Mouse (Mus musculus) embryonic facial prominence, embryonic 15.5 days (tissue): ENCODE data around the gene Ccdc158. TPM values are rescaled to one million over a fixed set of nuclear protein-coding genes. Genes with fewer than 3 reads are reported as not detected.

Experiments
- ATAC-seq: fragments of 200-750 bp; cut with Nextera tagmentation; 2 replicates; pipeline ENCODE4 v1.8.0; 2017; ENCODE audit warnings: low read depth, moderate TSS enrichment; ENCODE audit not compliant: insufficient number of reproducible peaks, low FRiP score, low TSS enrichment
- H3K27ac ChIP-seq: fragments of 300-500 bp; sonication (generic); replicated peaks from 2 replicates; pipeline ENCODE4 v1.5.1; 2015; ENCODE audit warnings: mild to moderate bottlenecking, inconsistent platforms
- H3K27me3 ChIP-seq: fragments of 300-500 bp; sonication (generic); 2 replicates; pipeline ENCODE4 v1.6.1; 2015; ENCODE audit warnings: inconsistent platforms
- H3K36me3 ChIP-seq: fragments of 300-500 bp; sonication (generic); 2 replicates; pipeline ENCODE4 v1.6.1; 2015; ENCODE audit warnings: mild to moderate bottlenecking, inconsistent platforms
- H3K4me1 ChIP-seq: fragments of 300-500 bp; sonication (generic); 2 replicates; pipeline ENCODE4 v1.6.1; 2015; ENCODE audit warnings: inconsistent platforms
- H3K4me2 ChIP-seq: fragments of 300-500 bp; sonication (generic); replicated peaks from 2 replicates; pipeline ENCODE4 v1.6.1; 2015; ENCODE audit warnings: mild to moderate bottlenecking, inconsistent platforms
- H3K4me3 ChIP-seq: fragments of 300-500 bp; sonication (generic); replicated peaks from 2 replicates; pipeline ENCODE4 v1.5.1; 2015; ENCODE audit warnings: mild to moderate bottlenecking, inconsistent platforms
- H3K9ac ChIP-seq: fragments of 300-500 bp; sonication (generic); 2 replicates; pipeline ENCODE4 v1.6.1; 2015; ENCODE audit warnings: inconsistent platforms
- H3K9me3 ChIP-seq: fragments of 300-500 bp; sonication (generic); replicated peaks from 2 replicates; pipeline ENCODE4 v1.6.1; 2016; ENCODE audit warnings: inconsistent platforms
- whole genome bisulfite sequencing: fragments of 180-500 bp; shearing (Covaris S2); methylation state at CpG from one replicate; pipeline ENCODE4 v1.1.7; 2015; 5-methylcytosine and 5-hydroxymethylcytosine counted together
- polyA plus RNA-seq: library from polyadenylated mRNA; unstranded; fragments of >200 nt; fragmentation: Nextera tagmentation; extraction: Ambion mirVana; gene quantifications from 2 replicates; pipeline ENCODE4 v1.2.1, GENCODE M21; 2015

Ccdc158 gene
- polyA plus RNA-seq, 1 experiment from 2014 or later = 1.1 TPM

- Histone ChIP-seq H3K9me3 (no peaks in the 10 kb centered on the region), H3K4me3 (peak overlapping the region; percentile 46; the same call in 1 of the 2 replicates), H3K4me2 (peak overlapping the region; percentile 95), H3K4me1 (peaks cover 10% of the 10 kb centered on the region), H3K36me3 (no peaks in the 10 kb centered on the region), H3K27me3 (peaks cover 4% of the 10 kb centered on the region; the same call in 1 of the 2 replicates), H3K27ac (no peak overlapping the region), H3K9ac (no peak overlapping the region)
- 30% methylated on average over 9 of the region's 9 CpGs for WGBS
- no peak for ATAC-seq
Measured at GRCm38 (mm10) chr5:92683871-92684475, 8.9 kb upstream of the Ccdc158 start.

- ATAC-seq = no peak; the same call in 1 of the 2 replicates
- WGBS = under 1% methylated on average over 26 of the region's 26 CpGs
- peak within 1 kb of the TSS; percentile 46 for H3K4me3 ChIP-seq
- no peaks in the 10 kb centered on the region for H3K9me3 ChIP-seq
- peak within 1 kb of the TSS; percentile 95 for H3K4me2 ChIP-seq
- 0 out of 2 replicates have a peak within 1 kb of the TSS, but pooled peaks have one; percentile 8 for H3K27ac ChIP-seq
- H3K27me3 ChIP-seq = peaks cover 4% of the 10 kb centered on the region; the same call in 1 of the 2 replicates
- peak within 1 kb of the TSS; percentile 29 for H3K9ac ChIP-seq
- H3K36me3 ChIP-seq = no peaks in the 10 kb centered on the region
- peaks cover 10% of the 10 kb centered on the region for H3K4me1 ChIP-seq
Measured at GRCm38 (mm10) chr5:92683351-92683807, 8.3 kb upstream of the Ccdc158 start, which contains the start of gene Shroom3. Shroom3 (plus strand) TSS chr5:92683435.

GRCm38 (mm10) chr5:92682621-92683348 is 7.7 kb upstream of the Ccdc158 start:
- H3K27me3 ChIP-seq = peaks cover 4% of the 10 kb centered on the region; the same call in 1 of the 2 replicates
- H3K4me2 ChIP-seq = peak overlapping the region; percentile 95
- ATAC-seq = no peak
- H3K36me3 ChIP-seq = no peaks in the 10 kb centered on the region
- H3K9ac ChIP-seq = peak overlapping the region; percentile 29
- peaks cover 10% of the 10 kb centered on the region for H3K4me1 ChIP-seq
- H3K27ac ChIP-seq = 0 out of 2 replicates have a peak overlapping the region, but pooled peaks have one; percentile 8
- 1% methylated on average over 39 of the region's 39 CpGs for WGBS
- H3K9me3 ChIP-seq = no peaks in the 10 kb centered on the region
- peak overlapping the region; percentile 46 for H3K4me3 ChIP-seq

- no peak for ATAC-seq
- Histone ChIP-seq H3K4me3 (no peak overlapping the region), H3K9me3 (no peaks in the 10 kb centered on the region), H3K27ac (no peak overlapping the region), H3K4me1 (peaks cover 10% of the 10 kb centered on the region), H3K9ac (no peak overlapping the region), H3K27me3 (peaks cover 4% of the 10 kb centered on the region; the same call in 1 of the 2 replicates), H3K4me2 (no peak overlapping the region), H3K36me3 (no peaks in the 10 kb centered on the region)
- WGBS = 87% methylated on average over 10 of the region's 10 CpGs
Measured at GRCm38 (mm10) chr5:92681861-92682260, 6.8 kb upstream of the Ccdc158 start.

GRCm38 (mm10) chr5:92679441-92679840 is 4.4 kb upstream of the Ccdc158 start:
- Histone ChIP-seq H3K36me3 (no peaks in the 10 kb centered on the region), H3K4me2 (no peak overlapping the region), H3K9me3 (no peaks in the 10 kb centered on the region), H3K27ac (no peak overlapping the region), H3K27me3 (peaks cover 4% of the 10 kb centered on the region; the same call in 1 of the 2 replicates), H3K4me1 (peaks cover 23% of the 10 kb centered on the region), H3K4me3 (no peak overlapping the region), H3K9ac (no peak overlapping the region)
- ATAC-seq = no peak
- 22% methylated on average over 4 of the region's 4 CpGs for WGBS

GRCm38 (mm10) chr5:92675574-92675920 is 476 bp upstream of the Ccdc158 start:
- Histone ChIP-seq H3K9ac (no peak overlapping the region), H3K27me3 (no peaks in the 10 kb centered on the region), H3K4me2 (peak overlapping the region; percentile 88), H3K36me3 (no peaks in the 10 kb centered on the region), H3K4me3 (peak overlapping the region; percentile 47), H3K9me3 (no peaks in the 10 kb centered on the region), H3K27ac (no peak overlapping the region), H3K4me1 (peaks cover 12% of the 10 kb centered on the region; the same call in 1 of the 2 replicates)
- peak; percentile 66; the same call in 1 of the 2 replicates for ATAC-seq
- under 1% methylated on average over 9 of the region's 9 CpGs for WGBS

- Histone ChIP-seq H3K27ac (no peak overlapping the region), H3K4me2 (no peak overlapping the region), H3K27me3 (no peaks in the 10 kb centered on the region), H3K4me3 (no peak overlapping the region), H3K36me3 (no peaks in the 10 kb centered on the region), H3K4me1 (no peaks in the 10 kb centered on the region), H3K9ac (no peak overlapping the region), H3K9me3 (no peaks in the 10 kb centered on the region)
- 58% methylated on average over 5 of the region's 5 CpGs for WGBS
- ATAC-seq = no peak
Measured at GRCm38 (mm10) chr5:92666860-92667259, 8.2 kb downstream of the Ccdc158 start.

GRCm38 (mm10) chr5:92664321-92664720 is 10.8 kb downstream of the Ccdc158 start:
- no peak overlapping the region for H3K4me2 ChIP-seq
- no peak overlapping the region for H3K4me3 ChIP-seq
- ATAC-seq = no peak
- H3K36me3 ChIP-seq = no peaks in the 10 kb centered on the region
- H3K27ac ChIP-seq = no peak overlapping the region
- WGBS = 68% methylated on average over 2 of the region's 2 CpGs
- no peak overlapping the region for H3K9ac ChIP-seq
- no peaks in the 10 kb centered on the region for H3K9me3 ChIP-seq
- no peaks in the 10 kb centered on the region for H3K4me1 ChIP-seq
- H3K27me3 ChIP-seq = no peaks in the 10 kb centered on the region

GRCm38 (mm10) chr5:92656256-92656655 is 18.8 kb downstream of the Ccdc158 start:
- Histone ChIP-seq H3K4me3 (no peak overlapping the region), H3K27me3 (no peaks in the 10 kb centered on the region), H3K4me1 (no peaks in the 10 kb centered on the region), H3K36me3 (no peaks in the 10 kb centered on the region), H3K27ac (no peak overlapping the region), H3K9ac (no peak overlapping the region), H3K9me3 (no peaks in the 10 kb centered on the region), H3K4me2 (no peak overlapping the region)
- WGBS = 2% methylated on average over 1 of the region's 1 CpGs
- ATAC-seq = no peak

GRCm38 (mm10) chr5:92640861-92641260 is 34.2 kb downstream of the Ccdc158 start:
- no peaks in the 10 kb centered on the region for H3K4me1 ChIP-seq
- H3K9me3 ChIP-seq = no peaks in the 10 kb centered on the region
- H3K36me3 ChIP-seq = no peaks in the 10 kb centered on the region
- WGBS = 80% methylated on average over 3 of the region's 3 CpGs
- H3K4me3 ChIP-seq = no peak overlapping the region
- H3K27me3 ChIP-seq = no peaks in the 10 kb centered on the region
- no peak overlapping the region for H3K27ac ChIP-seq
- no peak overlapping the region for H3K4me2 ChIP-seq
- no peak overlapping the region for H3K9ac ChIP-seq
- no peak for ATAC-seq

- H3K27ac ChIP-seq = no peak overlapping the region
- no peak overlapping the region for H3K4me2 ChIP-seq
- H3K9ac ChIP-seq = no peak overlapping the region
- no peaks in the 10 kb centered on the region for H3K9me3 ChIP-seq
- ATAC-seq = no peak
- 84% methylated on average over 5 of the region's 5 CpGs for WGBS
- no peaks in the 10 kb centered on the region for H3K4me1 ChIP-seq
- no peaks in the 10 kb centered on the region for H3K27me3 ChIP-seq
- no peaks in the 10 kb centered on the region for H3K36me3 ChIP-seq
- no peak overlapping the region for H3K4me3 ChIP-seq
Measured at GRCm38 (mm10) chr5:92635891-92636290, 39.2 kb downstream of the Ccdc158 start.
